Mouse (Mus musculus) MEL (cell line): ENCODE results near the gene Prr5l.

Source experiments
- CTCF ChIP-seq, 3 experiments: IDR thresholded peaks in 2 of 3; conservative IDR thresholded peaks in 1 of 3; 2 replicates each; pipeline ENCODE4 v1.5.1; 2011 to 2012; ENCODE audit warnings: low read length in 3 of 3, low read depth in 2 of 3, mild to moderate bottlenecking in 2 of 3, improper control_type of control experiment in 1 of 3, inconsistent platforms in 1 of 3, mixed read lengths in 1 of 3, moderate library complexity in 1 of 3; ENCODE audit not compliant: control insufficient read depth in 1 of 3, insufficient read depth in 1 of 3, poor library complexity in 1 of 3, severe bottlenecking in 1 of 3
- EP300 ChIP-seq, 2 experiments: IDR thresholded peaks; 2 replicates each; pipeline ENCODE4 v1.6.1; 2011; ENCODE audit warnings: improper control_type of control experiment in 2 of 2, low read length in 2 of 2, low read depth in 1 of 2, mild to moderate bottlenecking in 1 of 2
- GABPA ChIP-seq: IDR thresholded peaks from 2 replicates; pipeline ENCODE4 v1.6.1; 2012; ENCODE audit warnings: low read depth, mild to moderate bottlenecking, inconsistent platforms, low read length, improper control_type of control experiment, moderate library complexity
- GATA1 ChIP-seq: IDR thresholded peaks from 2 replicates; pipeline ENCODE4 v1.6.1; 2011; ENCODE audit warnings: low read depth, low read length, improper control_type of control experiment
- KAT2A ChIP-seq: conservative IDR thresholded peaks from 2 replicates; pipeline ENCODE4 v1.6.1; 2012; ENCODE audit warnings: low read depth, low read length, improper control_type of control experiment, inconsistent platforms
- MAX ChIP-seq: IDR thresholded peaks from 2 replicates; pipeline ENCODE4 v1.6.1; 2011; ENCODE audit warnings: low read length, improper control_type of control experiment
- MEF2A ChIP-seq: IDR thresholded peaks from 2 replicates; pipeline ENCODE4 v1.6.1; 2014; ENCODE audit warnings: low read depth, mild to moderate bottlenecking, inconsistent platforms, low read length, improper control_type of control experiment; ENCODE audit not compliant: poor library complexity, insufficient replicate concordance, severe bottlenecking; ENCODE audit errors: extremely low read depth
- MXI1 ChIP-seq: IDR thresholded peaks from 2 replicates; pipeline ENCODE4 v1.6.1; 2011; ENCODE audit warnings: mild to moderate bottlenecking, low read depth, low read length, improper control_type of control experiment
- POLR2A ChIP-seq, 2 experiments: IDR thresholded peaks; 2 replicates each; pipeline ENCODE4 v1.6.1; 2011 to 2012; ENCODE audit warnings: low read length in 2 of 2, mild to moderate bottlenecking in 2 of 2, control low read depth in 1 of 2, improper control_type of control experiment in 1 of 2, low read depth in 1 of 2, moderate library complexity in 1 of 2; ENCODE audit not compliant: control insufficient read depth in 1 of 2, insufficient read depth in 1 of 2, poor library complexity in 1 of 2
- POLR2AphosphoS5 ChIP-seq: IDR thresholded peaks from 2 replicates; pipeline ENCODE4 v1.6.1; 2012; ENCODE audit warnings: low read depth, borderline replicate concordance, mild to moderate bottlenecking, inconsistent platforms, low read length, moderate library complexity, mixed read lengths
- SIN3A ChIP-seq: IDR thresholded peaks from 2 replicates; pipeline ENCODE4 v1.6.1; 2012; ENCODE audit warnings: low read length, improper control_type of control experiment, inconsistent platforms
- SMC3 ChIP-seq: IDR thresholded peaks from 2 replicates; pipeline ENCODE4 v1.6.1; 2011; ENCODE audit warnings: low read depth, low read length, improper control_type of control experiment
- TCF12 ChIP-seq: IDR thresholded peaks from 2 replicates; pipeline ENCODE4 v1.6.1; 2014; ENCODE audit warnings: low read depth, mild to moderate bottlenecking, inconsistent platforms, low read length, improper control_type of control experiment, moderate library complexity
- USF1 ChIP-seq: IDR thresholded peaks from 2 replicates; pipeline ENCODE4 v1.6.1; 2014; ENCODE audit warnings: low read depth, mild to moderate bottlenecking, inconsistent platforms, low read length, improper control_type of control experiment, moderate library complexity

DNA sequence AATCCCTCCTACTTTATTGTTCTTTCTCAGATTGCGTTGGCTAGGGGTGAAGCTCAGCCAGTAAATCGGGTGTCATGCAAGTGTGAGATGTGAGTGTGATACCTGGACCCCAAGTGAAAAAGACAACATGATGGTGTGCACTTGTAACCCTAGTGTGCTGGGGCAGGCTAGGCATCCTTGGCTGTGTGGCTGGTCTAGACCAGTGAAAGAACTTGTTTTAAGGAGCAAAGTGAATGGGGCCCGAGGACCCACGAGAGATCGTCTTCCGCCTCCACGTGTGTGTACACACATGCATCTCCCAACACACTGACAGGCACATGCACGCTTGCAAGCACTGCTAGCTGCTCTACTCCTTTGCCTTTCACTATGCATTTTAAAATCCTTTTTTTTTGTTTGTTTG is 6.1 kb upstream of the Prr5l start:
- TF ChIP-seq CTCF (IDR thresholded peaks at IDR 0.05 in 2 of 3, conservative IDR thresholded peaks at IDR 0.05 in 1 of 3; ENCODE audit: control insufficient read depth in 1 of 3, insufficient read depth in 1 of 3, low read depth in 2 of 3, low read length in 3 of 3, poor library complexity in 1 of 3, severe bottlenecking in 1 of 3) = no peak
- no peak for TF ChIP-seq POLR2A (IDR thresholded peaks at IDR 0.05; ENCODE audit: control insufficient read depth in 1 of 2, insufficient read depth in 1 of 2, low read depth in 1 of 2, low read length in 2 of 2, poor library complexity in 1 of 2)
- TF ChIP-seq POLR2AphosphoS5 = no peak
- TF ChIP-seq SIN3A = no peak
- no peak for TF ChIP-seq TCF12
- TF ChIP-seq USF1 = no peak
- TF ChIP-seq MXI1 = no peak
- no peak for TF ChIP-seq KAT2A
- no peak for TF ChIP-seq GATA1
- no peak for TF ChIP-seq GABPA
- TF ChIP-seq EP300 (IDR thresholded peaks at IDR 0.05; ENCODE audit: low read depth in 1 of 2, low read length in 2 of 2) = no peak
- no peak for TF ChIP-seq MEF2A
- TF ChIP-seq MAX = no peak
- no peak for TF ChIP-seq SMC3
